Mouse (Mus musculus) forebrain, embryonic 14.5 days (tissue): Measurements from ENCODE around the gene Adk. TPM values are rescaled to one million over a fixed set of nuclear protein-coding genes. Genes with fewer than 3 reads are reported as not detected.

Experiments used
- ATAC-seq: fragments of 200-750 bp; cut with Nextera tagmentation; 2 replicates; pipeline ENCODE4 v1.8.0; 2017; ENCODE audit warnings: mild to moderate bottlenecking, moderate library complexity
- DNase-seq: peaks from one replicate; pipeline ENCODE4 v3.0.0-alpha.2; 2015; ENCODE audit warnings: low spot score
- H3K27ac ChIP-seq: fragments of 300-500 bp; sonication (generic); 2 replicates; pipeline ENCODE4 v1.5.1; 2014; ENCODE audit warnings: low read depth, mild to moderate bottlenecking, control low read depth, low read length, moderate library complexity
- H3K27me3 ChIP-seq: fragments of 300-500 bp; sonication (generic); replicated peaks from 2 replicates; pipeline ENCODE4 v1.6.1; 2014; ENCODE audit warnings: low read length, control low read depth, mixed read lengths; ENCODE audit not compliant: control insufficient read depth, insufficient read depth
- H3K36me3 ChIP-seq: fragments of 300-500 bp; sonication (generic); 2 replicates; pipeline ENCODE4 v1.6.1; 2014; ENCODE audit warnings: low read length, control low read depth; ENCODE audit not compliant: control insufficient read depth, insufficient read depth
- H3K4me1 ChIP-seq: fragments of 300-500 bp; sonication (generic); 2 replicates; pipeline ENCODE4 v1.6.1; 2014; ENCODE audit warnings: antibody characterized with exemption, low read length, control low read depth; ENCODE audit not compliant: control insufficient read depth, insufficient read depth
- H3K4me2 ChIP-seq: fragments of 300-500 bp; sonication (generic); 2 replicates; pipeline ENCODE4 v1.6.1; 2014; ENCODE audit warnings: mild to moderate bottlenecking, control low read depth, low read length
- H3K4me3 ChIP-seq: fragments of 300-500 bp; sonication (generic); 2 replicates; pipeline ENCODE4 v1.5.1; 2014; ENCODE audit warnings: low read depth, low read length, control low read depth
- H3K9ac ChIP-seq: fragments of 300-500 bp; sonication (generic); 2 replicates; pipeline ENCODE4 v1.6.1; 2014; ENCODE audit warnings: mild to moderate bottlenecking, low read length, control low read depth, moderate library complexity
- H3K9me3 ChIP-seq: fragments of 300-500 bp; sonication (generic); replicated peaks from 2 replicates; pipeline ENCODE4 v1.6.1; 2016; ENCODE audit warnings: low read length, control low read depth, mixed read lengths; ENCODE audit not compliant: control insufficient read depth
- WGBS: fragments of 180-500 bp; shearing (Covaris S2); extraction: QIAGEN DNeasy Blood & Tissue Kit; methylation state at CpG from one replicate; pipeline ENCODE4 v1.1.7; 2014; 5-methylcytosine and 5-hydroxymethylcytosine counted together
- polyA plus RNA-seq: library from polyadenylated mRNA; unstranded; fragments of >200 nt; fragmentation: Nextera tagmentation; extraction: Ambion mirVana; gene quantifications from 2 replicates; pipeline ENCODE4 v1.2.1, GENCODE M21; 2014

The Adk gene
- polyA plus RNA-seq, 1 experiment from 2014 or later = 79.9 TPM

GRCm38 (mm10) chr14:21359207-21359895 is 307.0 kb downstream of the Adk start:
- peak; percentile 81 for ATAC-seq
- peak overlapping the region; percentile 25; the same call in 1 of the 2 replicates for H3K9ac ChIP-seq
- no peaks in the 10 kb centered on the region for H3K9me3 ChIP-seq
- peak; percentile 73 for DNase-seq
- no peak overlapping the region for H3K4me3 ChIP-seq
- no peak overlapping the region for H3K4me2 ChIP-seq
- H3K27ac ChIP-seq = peak overlapping the region; percentile 78
- H3K36me3 ChIP-seq = no peaks in the 10 kb centered on the region
- no peaks in the 10 kb centered on the region for H3K27me3 ChIP-seq
- peaks cover 11% of the 10 kb centered on the region for H3K4me1 ChIP-seq
- WGBS = 34% methylated on average over 10 of the region's 10 CpGs

- peak; percentile 58; the same call in 1 of the 2 replicates for ATAC-seq
- Histone ChIP-seq H3K4me3 (no peak overlapping the region), H3K27ac (peak overlapping the region; percentile 78), H3K9me3 (no peaks in the 10 kb centered on the region), H3K9ac (no peak overlapping the region), H3K4me1 (peaks cover 11% of the 10 kb centered on the region), H3K27me3 (no peaks in the 10 kb centered on the region), H3K4me2 (no peak overlapping the region), H3K36me3 (no peaks in the 10 kb centered on the region)
- DNase-seq = no peak
- WGBS = 74% methylated on average over 6 of the region's 12 CpGs
These were observed 307.6 kb downstream of the Adk start for GRCm38 (mm10) chr14:21359896-21360525.

- Histone ChIP-seq H3K27ac (no peak overlapping the region), H3K9ac (no peak overlapping the region), H3K4me2 (no peak overlapping the region), H3K27me3 (no peaks in the 10 kb centered on the region), H3K9me3 (0 out of 2 replicates have a peak, but pooled peaks cover 3% of the 10 kb centered on the region), H3K4me3 (no peak overlapping the region), H3K36me3 (no peaks in the 10 kb centered on the region), H3K4me1 (peaks cover 26% of the 10 kb centered on the region)
- ATAC-seq = no peak
- DNase-seq = peak; percentile 47
- WGBS = 87% methylated on average over 2 of the region's 2 CpGs
These were observed 314.7 kb downstream of the Adk start for GRCm38 (mm10) chr14:21367095-21367494.

GRCm38 (mm10) chr14:21368622-21369021 is 316.2 kb downstream of the Adk start:
- Histone ChIP-seq H3K36me3 (no peaks in the 10 kb centered on the region), H3K9ac (no peak overlapping the region), H3K27ac (peak overlapping the region; percentile 90), H3K27me3 (no peaks in the 10 kb centered on the region), H3K4me3 (no peak overlapping the region), H3K4me2 (peak overlapping the region; percentile 23; the same call in 1 of the 2 replicates), H3K4me1 (peaks cover 31% of the 10 kb centered on the region), H3K9me3 (0 out of 2 replicates have a peak, but pooled peaks cover 3% of the 10 kb centered on the region)
- DNase-seq (peak; percentile 62), ATAC-seq (peak; percentile 56)
- WGBS = 10% methylated on average over 2 of the region's 2 CpGs

DNA sequence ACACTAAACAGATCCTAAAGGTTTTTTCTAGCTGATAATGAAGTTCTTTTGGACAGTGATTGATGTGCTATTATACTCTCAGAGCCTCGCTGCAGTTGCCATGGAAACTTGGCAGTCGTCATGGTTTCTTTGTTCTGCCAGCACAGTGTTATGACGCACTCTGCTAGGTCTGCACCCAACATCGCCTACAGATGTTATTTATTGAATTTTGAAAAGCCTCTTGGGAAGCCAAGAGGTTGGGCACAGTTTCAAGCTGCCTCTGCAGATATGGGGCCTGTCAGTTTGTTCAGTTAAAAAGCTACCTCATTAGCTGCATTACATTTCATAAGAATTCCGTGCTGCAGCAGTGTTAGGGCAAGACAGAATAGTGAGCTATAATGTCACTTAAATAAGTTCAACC is 316.8 kb downstream of the Adk start:
- H3K9ac ChIP-seq = no peak overlapping the region
- WGBS = 0% methylated on average over 5 of the region's 5 CpGs
- H3K9me3 ChIP-seq = 0 out of 2 replicates have a peak, but pooled peaks cover 3% of the 10 kb centered on the region
- H3K4me2 ChIP-seq = peak overlapping the region; percentile 23; the same call in 1 of the 2 replicates
- H3K4me3 ChIP-seq = no peak overlapping the region
- H3K27me3 ChIP-seq = no peaks in the 10 kb centered on the region
- peaks cover 31% of the 10 kb centered on the region for H3K4me1 ChIP-seq
- H3K36me3 ChIP-seq = no peaks in the 10 kb centered on the region
- ATAC-seq = peak; percentile 97
- peak overlapping the region; percentile 90 for H3K27ac ChIP-seq
- peak; percentile 98 for DNase-seq

DNA sequence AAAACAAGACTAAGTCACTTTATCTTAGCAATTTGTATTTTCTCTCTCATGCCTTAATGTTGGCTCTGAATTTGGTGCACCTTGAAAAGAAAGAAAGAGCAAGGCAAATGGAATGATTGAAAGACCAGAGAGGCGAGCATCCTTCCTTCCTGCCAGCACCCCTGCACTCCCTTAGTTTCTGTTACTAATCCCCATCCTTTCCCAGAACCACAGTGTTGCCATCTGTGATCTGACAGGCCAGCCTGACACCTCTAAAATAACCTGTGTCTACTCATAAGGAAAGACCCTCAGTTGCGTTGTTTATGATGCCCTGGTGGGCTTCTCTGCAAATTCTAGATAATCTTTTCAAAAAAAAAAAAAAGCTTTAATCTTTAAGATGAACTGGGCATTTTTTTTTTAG is 319.6 kb downstream of the Adk start:
- WGBS = 31% methylated on average over 2 of the region's 2 CpGs
- DNase-seq (peak; percentile 31), ATAC-seq (no peak)
- no peak overlapping the region for H3K9ac ChIP-seq
- peaks cover 31% of the 10 kb centered on the region for H3K4me1 ChIP-seq
- no peak overlapping the region for H3K4me3 ChIP-seq
- no peak overlapping the region for H3K4me2 ChIP-seq
- H3K27ac ChIP-seq = peak overlapping the region; percentile 34
- H3K27me3 ChIP-seq = no peaks in the 10 kb centered on the region
- no peaks in the 10 kb centered on the region for H3K36me3 ChIP-seq
- no peaks in the 10 kb centered on the region for H3K9me3 ChIP-seq

DNA sequence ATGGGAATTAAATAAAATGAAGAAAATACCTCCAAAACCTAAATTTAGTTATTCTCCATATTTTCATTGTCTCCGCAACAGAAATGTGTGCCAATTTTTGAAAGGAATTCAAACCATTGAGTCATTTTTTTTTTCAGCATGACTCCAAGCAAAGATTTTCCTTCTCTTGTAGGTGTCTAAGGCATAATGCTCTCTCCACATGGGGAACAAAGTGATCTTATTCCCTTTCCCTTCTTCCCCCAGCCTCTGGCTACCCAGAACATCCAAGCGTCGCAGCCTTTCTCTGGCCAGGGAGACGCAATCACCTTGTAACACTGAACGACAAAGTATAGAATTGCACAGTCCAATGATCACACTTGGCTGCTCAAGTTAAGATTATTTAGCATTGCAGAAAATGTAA is 320.3 kb downstream of the Adk start:
- Histone ChIP-seq H3K9ac (no peak overlapping the region), H3K4me3 (no peak overlapping the region), H3K9me3 (no peaks in the 10 kb centered on the region), H3K4me2 (no peak overlapping the region), H3K4me1 (peaks cover 30% of the 10 kb centered on the region), H3K27ac (no peak overlapping the region), H3K27me3 (no peaks in the 10 kb centered on the region), H3K36me3 (no peaks in the 10 kb centered on the region)
- WGBS = 75% methylated on average over 5 of the region's 5 CpGs
- no peak for DNase-seq
- no peak for ATAC-seq

DNA sequence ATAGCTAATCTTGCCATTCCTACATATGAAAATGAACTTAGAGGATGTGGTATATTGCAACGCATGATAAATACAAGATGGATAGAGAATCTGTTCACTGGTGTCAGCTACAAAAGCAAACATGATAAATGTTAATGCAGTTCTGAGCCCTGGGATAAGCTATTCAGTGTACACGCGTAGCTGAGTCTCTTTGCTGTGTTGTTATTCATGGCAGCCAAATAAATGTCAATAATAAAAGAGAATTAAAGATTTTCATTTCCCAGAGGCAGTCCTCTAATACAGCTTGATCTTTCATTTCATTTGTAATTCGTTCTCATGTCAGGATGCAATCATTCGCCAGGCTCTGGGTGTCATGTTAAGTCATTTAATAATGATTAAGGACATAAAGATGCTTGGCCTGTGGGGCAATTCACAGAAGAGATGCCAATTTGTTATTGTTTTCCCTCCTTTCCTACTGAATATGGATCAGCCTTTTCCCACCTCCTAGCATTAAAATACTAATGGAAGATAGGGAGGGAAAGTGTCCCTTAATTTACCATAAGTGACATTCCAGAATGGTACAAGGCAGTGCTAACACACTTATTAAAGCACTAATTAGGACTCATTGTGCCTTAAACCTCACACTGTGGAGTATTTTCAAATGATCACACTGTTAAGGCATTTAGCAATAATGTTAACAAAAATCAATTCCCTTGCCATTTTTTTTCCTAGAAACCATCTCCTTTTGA is 331.5 kb downstream of the Adk start:
- WGBS = 18% methylated on average over 5 of the region's 5 CpGs
- Histone ChIP-seq H3K36me3 (no peaks in the 10 kb centered on the region), H3K9me3 (no peaks in the 10 kb centered on the region), H3K4me1 (peaks cover 8% of the 10 kb centered on the region; the same call in 1 of the 2 replicates), H3K4me2 (no peak overlapping the region), H3K9ac (no peak overlapping the region), H3K4me3 (no peak overlapping the region), H3K27me3 (no peaks in the 10 kb centered on the region), H3K27ac (peak overlapping the region; percentile 21; the same call in 1 of the 2 replicates)
- peak; percentile 64 for DNase-seq
- ATAC-seq = peak; percentile 80
